Mouse (Mus musculus) liver, postnatal 0 days (tissue): ENCODE results near the gene Ak5. TPM values are rescaled to one million over a fixed set of nuclear protein-coding genes. Genes with fewer than 3 reads are reported as not detected.

Experiments used
- ATAC-seq: fragments of 200-750 bp; cut with Nextera tagmentation; 2 replicates; pipeline ENCODE4 v1.8.0; 2017; ENCODE audit warnings: mild to moderate bottlenecking, moderate library complexity
- DNase-seq: peaks from one replicate; pipeline ENCODE4 v3.0.0-alpha.2; 2016
- H3K27ac ChIP-seq: fragments of 300-500 bp; sonication (generic); 2 replicates; pipeline ENCODE4 v1.5.1; 2014; ENCODE audit warnings: antibody characterized with exemption, moderate library complexity, mild to moderate bottlenecking, low read depth
- H3K27me3 ChIP-seq: fragments of 300-500 bp; sonication (generic); 2 replicates; pipeline ENCODE4 v1.6.1; 2014; ENCODE audit warnings: low read length, control low read depth, mixed read lengths; ENCODE audit not compliant: insufficient read depth
- H3K36me3 ChIP-seq: fragments of 300-500 bp; sonication (generic); replicated peaks from 2 replicates; pipeline ENCODE4 v1.6.1; 2014; ENCODE audit warnings: mild to moderate bottlenecking, control low read depth, low read length, moderate library complexity, mixed read lengths; ENCODE audit not compliant: insufficient read depth
- H3K4me1 ChIP-seq: fragments of 300-500 bp; sonication (generic); 2 replicates; pipeline ENCODE4 v1.6.1; 2014; ENCODE audit warnings: antibody characterized with exemption, mild to moderate bottlenecking, control low read depth; ENCODE audit not compliant: insufficient read depth
- H3K4me2 ChIP-seq: fragments of 300-500 bp; sonication (generic); 2 replicates; pipeline ENCODE4 v1.6.1; 2014; ENCODE audit warnings: low read depth, mild to moderate bottlenecking, low read length, moderate library complexity, mixed read lengths
- H3K4me3 ChIP-seq: fragments of 300-500 bp; sonication (generic); 2 replicates; pipeline ENCODE4 v1.5.1; 2014; ENCODE audit warnings: low read depth, low read length
- H3K9ac ChIP-seq: fragments of 300-500 bp; sonication (generic); replicated peaks from 2 replicates; pipeline ENCODE4 v1.6.1; 2014; ENCODE audit warnings: mild to moderate bottlenecking, moderate library complexity
- H3K9me3 ChIP-seq: fragments of 300-500 bp; sonication (generic); 2 replicates; pipeline ENCODE4 v1.6.1; 2016; ENCODE audit warnings: mild to moderate bottlenecking, control low read depth, low read length, mixed read lengths
- CTCF ChIP-seq: sonication (generic); IDR thresholded peaks from 2 replicates; pipeline ENCODE4 v1.5.1; 2016; ENCODE audit warnings: antibody characterized with exemption, low read depth
- EP300 ChIP-seq: IDR thresholded peaks from 2 replicates; pipeline ENCODE4 v1.6.1; 2016; ENCODE audit warnings: antibody characterized with exemption, low read depth, mild to moderate bottlenecking
- WGBS: fragments of 180-500 bp; shearing (Covaris S2); extraction: QIAGEN DNeasy Blood & Tissue Kit; methylation state at CpG from one replicate; pipeline ENCODE4 v1.1.7; 2014; ENCODE audit not compliant: insufficient replicate concordance; 5-methylcytosine and 5-hydroxymethylcytosine counted together
- polyA plus RNA-seq: library from polyadenylated mRNA; unstranded; fragments of >200 nt; fragmentation: Nextera tagmentation; extraction: Ambion mirVana; gene quantifications from 2 replicates; pipeline ENCODE4 v1.2.1, GENCODE M21; 2015

Ak5 gene
- polyA plus RNA-seq, 1 experiment from 2014 or later: 0.11 TPM

GRCm38 (mm10) chr3:152444114-152444513, 224.0 kb downstream of the Ak5 start:
- H3K4me1 ChIP-seq: no peaks in the 10 kb centered on the region
- no peak overlapping the region for H3K9ac ChIP-seq
- WGBS: 79% methylated on average over 3 of the region's 3 CpGs
- DNase-seq (no peak), ATAC-seq (no peak)
- no peak overlapping the region for H3K27ac ChIP-seq
- no peak overlapping the region for H3K4me3 ChIP-seq
- H3K36me3 ChIP-seq: 0 out of 2 replicates have a peak, but pooled peaks cover 4% of the 10 kb centered on the region
- no peaks in the 10 kb centered on the region for H3K27me3 ChIP-seq
- TF ChIP-seq CTCF: no peak
- TF ChIP-seq EP300: no peak
- no peak overlapping the region for H3K4me2 ChIP-seq
- H3K9me3 ChIP-seq: no peaks in the 10 kb centered on the region

DNA sequence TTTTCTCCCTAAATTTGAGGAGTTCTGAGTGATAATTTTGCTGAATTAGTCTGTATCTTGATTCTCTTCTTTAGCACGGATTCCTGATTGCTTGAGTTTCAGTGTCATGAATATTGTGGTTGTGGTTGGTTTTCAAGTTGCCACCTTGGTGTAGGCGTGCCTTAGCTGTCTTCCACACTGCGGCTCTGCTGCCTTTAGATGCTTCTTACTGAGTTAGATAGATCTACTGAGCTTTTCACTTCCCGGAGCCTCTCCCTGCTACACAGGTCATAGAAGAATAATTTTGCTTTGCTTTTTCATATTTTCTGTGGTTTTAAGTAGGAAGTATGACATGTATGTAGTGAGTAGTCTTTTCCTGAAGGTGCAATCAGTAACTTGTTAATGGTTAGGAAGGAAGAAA, 225.4 kb downstream of the Ak5 start:
- Histone ChIP-seq H3K27ac (no peak overlapping the region), H3K4me2 (no peak overlapping the region), H3K4me3 (no peak overlapping the region), H3K9me3 (no peaks in the 10 kb centered on the region), H3K36me3 (0 out of 2 replicates have a peak, but pooled peaks cover 6% of the 10 kb centered on the region), H3K9ac (no peak overlapping the region), H3K4me1 (no peaks in the 10 kb centered on the region), H3K27me3 (no peaks in the 10 kb centered on the region)
- TF ChIP-seq EP300 (no peak), CTCF (no peak)
- ATAC-seq (no peak), DNase-seq (no peak)
- 68% methylated on average over 4 of the region's 4 CpGs for WGBS

DNA sequence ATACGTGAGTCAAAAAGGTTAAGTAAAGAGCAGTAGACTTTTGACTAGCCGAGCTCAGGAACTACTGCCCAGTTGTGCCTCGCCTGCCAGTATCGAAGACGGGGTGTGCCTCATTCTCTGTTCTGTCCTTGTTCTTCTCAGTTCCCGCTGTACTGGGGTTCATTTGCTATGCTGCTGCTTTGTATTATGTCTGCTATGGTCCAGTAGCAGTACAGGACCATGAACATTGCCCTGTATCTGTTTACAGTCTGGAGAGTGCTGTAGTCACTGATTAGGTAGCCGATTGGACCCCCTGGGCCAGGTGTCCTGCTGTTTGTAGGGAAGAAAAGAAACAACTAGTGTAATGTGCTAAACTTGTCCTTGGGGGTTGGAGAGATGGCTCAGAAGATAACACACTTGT, 230.1 kb downstream of the Ak5 start:
- peaks cover 5% of the 10 kb centered on the region; the same call in 1 of the 2 replicates for H3K4me1 ChIP-seq
- TF ChIP-seq EP300 (no peak), CTCF (no peak)
- H3K4me3 ChIP-seq: no peak overlapping the region
- WGBS: 74% methylated on average over 7 of the region's 7 CpGs
- no peaks in the 10 kb centered on the region for H3K27me3 ChIP-seq
- H3K9ac ChIP-seq: no peak overlapping the region
- DNase-seq (no peak), ATAC-seq (peak; percentile 98)
- H3K9me3 ChIP-seq: no peaks in the 10 kb centered on the region
- no peak overlapping the region for H3K4me2 ChIP-seq
- peaks cover 11% of the 10 kb centered on the region; the same call in 1 of the 2 replicates for H3K36me3 ChIP-seq
- H3K27ac ChIP-seq: peak overlapping the region; percentile 45; the same call in 1 of the 2 replicates

GRCm38 (mm10) chr3:152435590-152435989, 232.6 kb downstream of the Ak5 start:
- Histone ChIP-seq H3K4me2 (no peak overlapping the region), H3K9ac (no peak overlapping the region), H3K27ac (no peak overlapping the region), H3K27me3 (no peaks in the 10 kb centered on the region), H3K4me3 (no peak overlapping the region), H3K9me3 (no peaks in the 10 kb centered on the region), H3K36me3 (peaks cover 16% of the 10 kb centered on the region; the same call in 1 of the 2 replicates), H3K4me1 (peaks cover 5% of the 10 kb centered on the region; the same call in 1 of the 2 replicates)
- no peak for TF ChIP-seq CTCF
- no peak for TF ChIP-seq EP300
- ATAC-seq: no peak
- no peak for DNase-seq

- DNase-seq: no peak
- Histone ChIP-seq H3K27ac (no peak overlapping the region), H3K4me3 (no peak overlapping the region), H3K9ac (no peak overlapping the region), H3K27me3 (no peaks in the 10 kb centered on the region), H3K36me3 (peaks cover 22% of the 10 kb centered on the region), H3K4me1 (peaks cover 5% of the 10 kb centered on the region; the same call in 1 of the 2 replicates), H3K4me2 (no peak overlapping the region), H3K9me3 (no peaks in the 10 kb centered on the region)
- TF ChIP-seq EP300 (no peak), CTCF (no peak)
- WGBS: 93% methylated on average over 7 of the region's 7 CpGs
- no peak for ATAC-seq
Measured at GRCm38 (mm10) chr3:152432677-152433076, 235.5 kb downstream of the Ak5 start.

DNA sequence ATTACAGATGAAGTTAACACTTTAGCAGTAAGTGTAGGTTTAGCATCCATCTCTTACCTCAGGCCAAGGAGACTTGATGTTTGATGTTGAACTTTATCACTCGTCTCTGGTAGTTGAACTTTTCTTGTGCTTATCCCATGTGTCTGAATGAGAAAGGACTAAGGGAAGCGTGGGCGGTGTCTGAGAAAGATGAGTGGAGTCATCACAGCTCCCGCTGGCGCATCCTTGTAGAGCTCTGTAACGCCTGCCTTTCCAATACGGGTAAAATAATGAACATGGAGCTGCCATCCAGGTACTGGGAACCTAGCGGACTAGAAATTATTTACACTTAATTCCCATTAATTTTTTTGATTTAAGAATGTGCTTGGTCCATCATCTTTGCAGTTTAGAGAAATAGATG, 239.2 kb downstream of the Ak5 start:
- Histone ChIP-seq H3K9ac (no peak overlapping the region), H3K27ac (no peak overlapping the region), H3K4me3 (no peak overlapping the region), H3K9me3 (no peaks in the 10 kb centered on the region), H3K27me3 (no peaks in the 10 kb centered on the region), H3K4me2 (no peak overlapping the region), H3K36me3 (peaks cover 21% of the 10 kb centered on the region), H3K4me1 (no peaks in the 10 kb centered on the region)
- 91% methylated on average over 8 of the region's 8 CpGs for WGBS
- ATAC-seq (no peak), DNase-seq (no peak)
- TF ChIP-seq EP300 (no peak), CTCF (no peak)

Other genes starting within 250 kb of the Ak5 start
- gene Pigk, start 45.7 kb upstream of the Ak5 start, polyA plus RNA-seq: 22.2 and 23.8 TPM in 2 replicates